ENCODE assay signal across 30 mouse cellular contexts in the genomic region with DNA sequence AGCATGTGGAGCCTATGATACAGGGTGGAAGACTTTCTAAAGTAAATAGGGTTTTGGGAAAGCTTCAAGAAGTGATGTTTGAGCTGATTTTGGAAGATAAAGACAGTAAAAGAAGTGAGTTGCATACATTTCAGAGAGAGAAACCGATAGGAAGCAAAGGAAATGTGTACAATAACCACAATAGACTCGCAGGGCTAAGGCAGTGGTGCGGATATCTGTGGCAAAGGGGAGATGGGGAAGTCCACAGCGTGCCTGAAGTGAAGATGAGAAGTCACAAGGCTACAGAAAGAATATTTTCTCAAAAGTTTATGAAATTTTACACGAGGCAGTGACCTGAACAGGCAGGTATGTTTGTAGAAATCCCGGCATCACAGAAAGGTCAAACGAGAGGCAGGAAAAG.
DNase-seq lines count a peak whose midpoint lies in the region; ATAC-seq and TF ChIP-seq lines count a peak whose summit lies in the region.
"Had no signal": no experiment of that assay in that cellular context is flagged by ENCODE, and none has a peak within 500 bp of the region (broad histone marks: within the 10 kb centered on the region; RNA-seq: fewer than 3 reads in every experiment).

No protein-coding gene starts in this region.

- dilution Hi-C loops in CH12.LX (cut with MboI; ENCODE audit: extremely low pct_ligation_motif_present, extremely low pct_unique_long_range_greater_than_20kb, low sequenced_read_pairs) = no loop called here

- no peak overlapping the region for H3K4me3 ChIP-seq in CH12.LX (replicated peaks in 1 of 3; ENCODE audit: low read depth in 2 of 3, low read length in 2 of 3, poor library complexity in 1 of 3)
- no peak overlapping the region for H3K4me3 ChIP-seq in forebrain, embryonic 16.5 days (replicated peaks; ENCODE audit: low read length)
- H3K4me3 ChIP-seq in midbrain, embryonic 15.5 days = no peak overlapping the region
- H3K4me3 ChIP-seq: embryonic facial prominence, embryonic 10.5 days; embryonic facial prominence, embryonic 13.5 days; erythroblast, embryonic 14.5 days; forebrain, embryonic 12.5 days; forebrain, embryonic 15.5 days; heart, embryonic 10.5 days; heart, embryonic 13.5 days had no signal

- ATAC-seq in granulocyte monocyte progenitor cell, adult 5-6 weeks (replicated peaks; ENCODE audit: poor library complexity, severe bottlenecking) = peak; percentile 82
- peak; percentile 81 for ATAC-seq in megakaryocyte progenitor cell, adult 5-6 weeks (replicated peaks; ENCODE audit: poor library complexity)
- ATAC-seq in forebrain, embryonic 16.5 days = no peak
- ATAC-seq in midbrain, embryonic 15.5 days (replicated peaks) = no peak
- ATAC-seq: forebrain, embryonic 15.5 days; hindbrain, postnatal 0 days; inflammation-experienced regulatory T-cells, adult 6 months; Patski had no signal

- H3K9ac ChIP-seq in CH12.LX (ENCODE audit: insufficient read depth, low read depth) = no peak overlapping the region
- H3K9ac ChIP-seq in forebrain, embryonic 16.5 days (replicated peaks; ENCODE audit: low read depth, low read length) = no peak overlapping the region
- H3K9ac ChIP-seq in midbrain, embryonic 15.5 days = no peak overlapping the region
- H3K9ac ChIP-seq: embryonic facial prominence, embryonic 13.5 days; forebrain, embryonic 12.5 days; forebrain, embryonic 15.5 days; heart, embryonic 13.5 days; hindbrain, embryonic 14.5 days had no signal

- no peak for TF ChIP-seq CTCF in CH12.LX (conservative IDR thresholded peaks at IDR 0.05 in 1 of 2, IDR thresholded peaks at IDR 0.05 in 1 of 2; ENCODE audit: low read depth in 2 of 2, low read length in 2 of 2)

- TF ChIP-seq POLR2A in CH12.LX (IDR thresholded peaks at IDR 0.05; ENCODE audit: low read depth, low read length) = no peak

- H3K27me3 ChIP-seq in CH12.LX (replicated peaks) = no peaks in the 10 kb centered on the region
- peaks cover 2% of the 10 kb centered on the region; the same call in 1 of the 2 replicates for H3K27me3 ChIP-seq in forebrain, embryonic 16.5 days (replicated peaks; ENCODE audit: control insufficient read depth, insufficient read depth, low read length)
- H3K27me3 ChIP-seq in midbrain, embryonic 15.5 days (replicated peaks) = no peaks in the 10 kb centered on the region
- H3K27me3 ChIP-seq: embryonic facial prominence, embryonic 13.5 days; forebrain, embryonic 15.5 days; heart, embryonic 13.5 days; Patski had no signal

- WGBS in forebrain, embryonic 16.5 days = 89% methylated on average over 7 of the region's 7 CpGs
- 87% methylated on average over 7 of the region's 7 CpGs for WGBS in midbrain, embryonic 15.5 days

- H3K4me2 ChIP-seq in CH12.LX (ENCODE audit: insufficient read depth, low read depth, poor library complexity, severe bottlenecking) = no peak overlapping the region
- no peak overlapping the region for H3K4me2 ChIP-seq in forebrain, embryonic 16.5 days (ENCODE audit: low read length)
- H3K4me2 ChIP-seq in midbrain, embryonic 15.5 days = no peak overlapping the region
- H3K4me2 ChIP-seq: embryonic facial prominence, embryonic 13.5 days; forebrain, embryonic 12.5 days; forebrain, embryonic 15.5 days; heart, embryonic 13.5 days; hindbrain, embryonic 14.5 days had no signal

- H3K4me1 ChIP-seq in CH12.LX (ENCODE audit: control insufficient read depth in 1 of 2, insufficient read depth in 2 of 2) = peaks cover 0 to 8% of the 10 kb centered on the region in 2 experiments; a peak in 2 of 4 replicates
- no peaks in the 10 kb centered on the region for H3K4me1 ChIP-seq in forebrain, embryonic 16.5 days (replicated peaks; ENCODE audit: control insufficient read depth, insufficient read depth, low read length)
- no peaks in the 10 kb centered on the region for H3K4me1 ChIP-seq in midbrain, embryonic 15.5 days
- H3K4me1 ChIP-seq: embryonic facial prominence, embryonic 10.5 days; embryonic facial prominence, embryonic 13.5 days; forebrain, embryonic 12.5 days; forebrain, embryonic 15.5 days; heart, embryonic 10.5 days had no signal

- no peak overlapping the region for H3K27ac ChIP-seq in CH12.LX (ENCODE audit: insufficient read depth, low read depth)
- no peak overlapping the region for H3K27ac ChIP-seq in forebrain, embryonic 16.5 days (ENCODE audit: low read length)
- H3K27ac ChIP-seq in midbrain, embryonic 15.5 days = no peak overlapping the region
- H3K27ac ChIP-seq: embryonic facial prominence, embryonic 10.5 days; embryonic facial prominence, embryonic 13.5 days; forebrain, embryonic 12.5 days; forebrain, embryonic 15.5 days; heart, embryonic 10.5 days; heart, embryonic 13.5 days; hindbrain, embryonic 14.5 days; hindbrain, postnatal 0 days had no signal

- TF ChIP-seq RAD21 in CH12.LX (IDR thresholded peaks at IDR 0.05; ENCODE audit: low read depth, low read length) = no peak

- no peak for TF ChIP-seq EP300 in CH12.LX (IDR thresholded peaks at IDR 0.05; ENCODE audit: low read length)

- in situ Hi-C loops in CH12.LX (cut with MboI; ENCODE audit: low pct_ligation_motif_present, low pct_unique_long_range_greater_than_20kb, low sequenced_read_pairs) = no loop called here

- H3K79me2 ChIP-seq in CH12.LX (replicated peaks; ENCODE audit: control insufficient read depth, extremely low read depth, insufficient read depth, poor library complexity, severe bottlenecking) = no peaks in the 10 kb centered on the region

- H3K9me3 ChIP-seq in CH12.LX (replicated peaks; ENCODE audit: low read length) = no peaks in the 10 kb centered on the region
- H3K9me3 ChIP-seq in forebrain, embryonic 16.5 days (ENCODE audit: control insufficient read depth, low read length) = no peaks in the 10 kb centered on the region
- H3K9me3 ChIP-seq in midbrain, embryonic 15.5 days = no peaks in the 10 kb centered on the region
- H3K9me3 ChIP-seq: embryonic facial prominence, embryonic 10.5 days; embryonic facial prominence, embryonic 13.5 days; forebrain, embryonic 12.5 days; forebrain, embryonic 15.5 days; G1E; heart, embryonic 10.5 days; heart, embryonic 13.5 days had no signal

- H3K36me3 ChIP-seq in CH12.LX (replicated peaks in 1 of 2; ENCODE audit: control insufficient read depth in 1 of 2, insufficient read depth in 1 of 2, low read length in 1 of 2) = no peaks in the 10 kb centered on the region
- no peaks in the 10 kb centered on the region for H3K36me3 ChIP-seq in forebrain, embryonic 16.5 days (ENCODE audit: control insufficient read depth, insufficient read depth)
- no peaks in the 10 kb centered on the region for H3K36me3 ChIP-seq in midbrain, embryonic 15.5 days (replicated peaks)
- H3K36me3 ChIP-seq: embryonic facial prominence, embryonic 10.5 days; embryonic facial prominence, embryonic 13.5 days; forebrain, embryonic 12.5 days; forebrain, embryonic 15.5 days; G1E; heart, embryonic 10.5 days; heart, embryonic 13.5 days had no signal

- DNase-seq in CH12.LX (ENCODE audit: extremely low read depth) (peak; percentile 6), liver (no peak)
- DNase-seq: adrenal gland, postnatal 10 days; adrenal gland, postnatal 36 days; cerebellum, adult 11 months; cerebellum, adult 2 months; cerebellum, adult 9-11 months; cerebellum, postnatal 25 days; embryo, embryonic 11 days; gastrocnemius, postnatal 10 days; gastrocnemius, postnatal 36 days; heart, adult 18-20 months; heart, postnatal 14 days; heart, postnatal 4 days had no signal

TF ChIP-seq in CH12.LX, 34 proteins besides CTCF, POLR2A, EP300 and RAD21:
- no peak for TF ChIP-seq KAT2A (IDR thresholded peaks at IDR 0.05; ENCODE audit: insufficient replicate concordance, low read length)
- TF ChIP-seq E2F4 (IDR thresholded peaks at IDR 0.05; ENCODE audit: insufficient replicate concordance, low read depth, low read length) = no peak
- no peak for TF ChIP-seq ZC3H11A (IDR thresholded peaks at IDR 0.05; ENCODE audit: low read depth, low read length)
- TF ChIP-seq MAX (IDR thresholded peaks at IDR 0.05; ENCODE audit: low read length) = no peak
- no peak for TF ChIP-seq MYC (IDR thresholded peaks at IDR 0.05; ENCODE audit: low read depth, low read length)
- no peak for TF ChIP-seq IRF4 (IDR thresholded peaks at IDR 0.05; ENCODE audit: low read depth, low read length)
- TF ChIP-seq ZMIZ1 (IDR thresholded peaks at IDR 0.05; ENCODE audit: low read depth, low read length) = no peak

Comparison
In these comparisons a context has a peak if more than half of its experiments do, and no peak if none do; other contexts are left out.
1. ATAC-seq: peak in granulocyte monocyte progenitor cell, adult 5-6 weeks (single experiment) and megakaryocyte progenitor cell, adult 5-6 weeks (single experiment); none in forebrain, embryonic 16.5 days (single experiment) and midbrain, embryonic 15.5 days (single experiment).